Mouse (Mus musculus) embryo, embryonic 10 days (tissue): ENCODE measurements around the gene Auts2.

ENCODE experiments used
- DNase-seq: peaks from one replicate; pipeline ENCODE4 v3.0.0-alpha.2; 2015; ENCODE audit warnings: low spot score

The Auts2 gene

DNA sequence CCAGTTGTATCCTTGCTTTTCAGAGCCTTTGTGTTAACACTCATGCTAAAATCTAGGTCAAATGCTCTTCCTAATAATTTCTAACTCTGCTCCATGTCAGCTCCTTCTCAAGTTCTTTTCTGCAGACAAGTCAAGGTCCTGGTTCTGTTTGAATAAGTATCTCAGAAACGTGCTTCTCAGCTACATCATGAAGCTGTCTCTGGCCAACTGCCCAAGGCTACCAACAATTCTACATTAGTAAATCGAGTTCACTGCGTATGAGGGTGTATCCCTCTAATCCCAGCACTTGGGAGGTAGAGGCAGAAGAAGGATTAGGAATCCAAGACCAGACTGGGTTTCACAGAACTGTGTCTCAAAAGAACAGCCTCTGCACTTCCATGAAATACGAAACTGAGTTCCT, 1109.9 kb downstream of the Auts2 start:
- no peak for DNase-seq

DNA sequence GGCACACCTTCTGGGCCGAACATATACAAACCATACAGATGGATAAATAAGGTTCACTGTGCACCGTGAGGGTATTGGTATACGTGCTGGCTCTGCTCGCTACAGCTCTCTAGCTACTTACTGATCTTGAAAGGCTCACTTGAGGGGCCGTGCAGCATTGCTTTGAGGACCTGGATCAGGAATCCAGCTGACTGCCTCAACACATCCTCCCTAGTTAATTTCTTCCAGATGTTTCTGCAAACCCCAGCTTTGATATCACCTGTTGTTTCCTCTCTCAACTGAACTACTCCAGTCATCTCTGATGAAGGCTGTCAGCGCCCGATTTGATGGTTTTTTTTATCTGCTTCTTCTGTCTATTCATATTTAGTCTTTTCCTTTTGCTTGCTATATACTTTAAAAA, 1111.2 kb downstream of the Auts2 start:
- peak; percentile 35 for DNase-seq

DNA sequence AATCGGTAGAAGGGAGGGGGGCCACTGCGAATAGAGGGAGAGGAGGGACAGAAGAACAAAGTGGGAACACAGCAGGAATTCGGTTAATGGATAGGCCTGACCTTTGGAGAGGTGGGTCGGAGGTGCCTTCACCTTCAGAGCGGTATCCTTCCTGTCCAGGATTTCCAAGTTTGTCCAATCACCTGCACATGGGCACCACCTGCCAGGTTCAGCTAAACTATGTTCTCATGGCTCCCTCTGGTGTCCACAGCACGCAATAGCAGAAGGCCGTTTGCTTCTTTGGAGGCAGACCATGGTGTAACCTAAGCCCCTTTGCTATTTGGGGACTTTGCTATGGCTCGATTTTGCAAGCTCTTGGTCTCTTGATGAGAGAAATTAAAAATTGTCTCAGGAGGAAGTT, 1113.0 kb downstream of the Auts2 start:
- DNase-seq = peak; percentile 87

DNA sequence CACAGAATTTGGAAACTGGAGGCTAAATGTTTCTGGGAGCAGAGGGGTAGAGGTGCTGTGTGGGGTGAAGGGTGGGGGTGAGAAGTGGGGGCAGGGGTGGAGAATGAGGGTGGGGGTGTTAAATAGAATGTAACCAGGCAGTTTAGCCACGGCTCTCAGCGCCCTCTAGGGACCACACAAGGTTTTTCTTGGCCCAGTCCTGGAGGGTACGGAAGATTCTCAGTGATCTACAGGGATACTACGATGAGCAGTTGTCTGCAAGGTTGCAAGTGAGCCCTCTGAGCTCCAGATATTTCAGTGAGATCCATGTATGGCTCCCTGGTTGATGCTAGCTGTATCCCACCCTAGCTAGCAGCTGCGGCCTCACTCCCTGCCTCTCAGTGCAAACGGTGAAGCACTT, 1113.6 kb downstream of the Auts2 start:
- DNase-seq = peak; percentile 15

DNA sequence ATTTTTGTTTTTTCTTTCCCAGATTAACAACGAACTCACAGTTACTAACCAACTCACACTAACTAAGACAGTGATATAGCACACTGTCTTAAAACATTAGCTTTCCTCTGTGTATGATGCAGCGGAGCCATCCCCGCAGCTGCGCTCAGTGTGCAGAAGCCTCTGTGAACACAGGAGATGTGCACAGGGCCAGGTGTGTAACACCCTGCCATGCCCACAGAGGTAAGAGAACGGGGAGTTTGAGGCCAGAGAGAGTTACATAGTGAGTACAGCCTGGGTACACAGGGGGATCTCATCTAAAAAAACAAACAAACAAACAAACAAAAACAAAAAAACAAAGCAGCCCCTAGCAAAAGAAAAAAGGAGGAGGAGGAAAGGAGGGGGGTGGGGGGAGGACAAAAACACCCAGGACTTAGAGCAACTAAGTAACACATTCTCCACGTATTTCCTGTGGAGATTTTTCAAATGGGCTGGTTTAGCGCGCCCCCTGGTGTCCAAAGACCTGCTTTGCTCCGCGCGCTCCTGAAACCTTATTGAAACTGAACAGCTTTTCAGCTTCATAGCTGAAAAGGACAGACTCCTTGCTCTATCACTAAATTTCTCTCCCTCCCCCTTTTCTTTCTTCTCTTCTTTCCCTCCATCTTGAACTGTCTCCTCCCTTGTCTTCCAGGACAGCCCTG, 1115.3 kb downstream of the Auts2 start:
- peak; percentile 78 for DNase-seq

DNA sequence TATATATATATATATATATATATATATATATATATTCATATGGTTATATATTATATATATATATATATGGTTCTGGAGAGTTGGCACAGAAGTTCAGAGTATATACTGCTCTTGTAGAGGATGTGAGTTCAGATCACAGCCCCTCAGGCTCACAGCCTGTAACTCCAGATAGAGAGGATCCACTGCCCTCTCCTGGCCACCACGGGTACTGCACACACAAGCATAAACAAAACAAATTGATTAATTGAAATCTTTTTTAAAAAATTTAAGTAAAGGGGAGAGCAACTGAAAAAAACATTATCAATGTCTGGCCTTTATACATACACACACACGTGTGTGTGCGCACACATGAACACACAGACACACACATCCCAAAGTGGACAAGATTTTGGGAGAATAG, 1120.4 kb downstream of the Auts2 start:
- no peak for DNase-seq

DNA sequence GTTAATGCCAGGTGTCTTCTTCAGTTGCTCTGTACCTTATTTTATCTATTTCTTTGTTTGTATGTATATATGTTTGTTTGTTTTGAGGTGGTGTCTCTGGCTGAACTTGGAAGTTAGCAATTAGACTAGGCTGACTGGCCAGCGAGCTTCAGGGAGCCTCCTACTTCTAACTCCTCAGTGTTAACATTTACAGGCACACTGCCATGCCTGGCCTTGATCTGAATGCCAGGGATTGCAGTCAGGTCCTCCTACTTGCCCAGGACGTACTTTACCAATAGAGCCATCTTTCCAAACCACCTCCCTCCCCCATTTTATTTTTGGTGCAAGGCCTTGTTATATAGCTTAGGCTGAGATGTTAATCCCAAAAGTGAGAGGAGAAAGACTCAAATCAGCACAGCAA, 1122.7 kb downstream of the Auts2 start:
- no peak for DNase-seq

DNA sequence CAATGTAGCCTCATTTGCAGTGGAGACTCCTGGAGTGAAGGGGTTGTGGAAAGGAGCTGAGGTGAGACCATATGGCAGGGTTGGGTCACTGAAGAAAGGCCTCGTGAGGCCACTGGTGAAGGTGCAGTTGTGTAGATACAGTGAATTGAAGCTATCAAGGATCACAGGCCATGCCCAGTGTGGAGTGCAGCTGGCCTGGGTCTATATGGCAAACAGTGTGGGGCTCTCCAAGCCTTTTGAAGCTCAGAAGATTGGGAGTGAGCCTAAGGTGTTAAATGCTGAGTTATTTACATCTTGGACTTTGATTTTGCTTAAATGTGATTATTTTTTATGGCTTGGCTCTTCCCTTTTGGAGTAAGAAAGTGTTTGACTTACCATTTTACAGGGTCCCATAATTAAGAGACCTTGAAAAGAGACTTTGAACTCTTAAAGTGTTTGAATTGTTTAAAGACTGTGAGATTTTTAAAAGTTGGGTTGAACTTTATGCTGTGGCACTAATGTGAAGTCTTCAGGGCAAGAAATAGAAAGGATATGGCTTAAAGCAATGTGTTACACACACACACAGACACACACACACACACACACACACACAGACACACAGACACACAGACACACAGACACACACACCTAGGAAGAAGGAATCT, 1127.1 kb downstream of the Auts2 start:
- no peak for DNase-seq

DNA sequence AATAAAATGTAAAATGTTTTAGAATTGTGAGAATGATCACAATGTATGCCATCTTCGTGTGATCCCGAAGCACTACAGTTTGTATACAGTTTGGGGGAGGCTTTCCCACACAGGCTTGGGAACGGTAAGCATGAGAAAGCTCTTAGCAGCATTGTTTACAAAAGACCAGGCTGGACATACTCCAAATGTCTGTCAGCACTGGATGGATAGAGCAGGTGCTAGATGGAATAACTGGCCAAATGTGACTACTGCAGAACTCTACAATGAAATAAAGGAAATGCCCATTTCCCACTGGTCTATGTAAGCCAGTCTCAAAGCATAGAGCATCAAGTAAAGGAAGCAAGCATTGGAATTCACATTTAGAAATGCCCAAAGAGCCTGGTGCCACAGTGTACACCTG, 1144.9 kb downstream of the Auts2 start:
- no peak for DNase-seq

DNA sequence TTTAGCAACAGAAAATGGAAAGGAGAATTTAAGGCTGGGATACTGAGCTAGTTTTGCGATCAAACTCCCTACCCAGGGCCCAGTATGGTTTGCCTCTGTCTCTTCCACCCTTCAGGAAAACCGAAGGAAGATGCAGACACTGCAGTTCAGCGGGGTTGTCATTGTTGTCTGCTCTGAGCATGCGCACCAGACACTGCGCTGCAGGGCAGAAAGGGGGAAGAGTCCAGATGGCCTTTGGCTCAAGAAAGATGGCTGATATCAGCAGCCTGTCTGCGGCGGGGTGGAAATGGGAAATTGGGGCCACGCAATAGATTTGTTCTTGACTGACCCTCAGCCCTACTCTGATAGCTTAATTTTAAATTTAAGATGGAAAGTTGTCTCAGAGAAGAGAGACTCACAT, 1147.4 kb downstream of the Auts2 start:
- DNase-seq = no peak
